Mouse (Mus musculus): ENCODE measurements around the gene Baz2a. TPM values are rescaled to one million over a fixed set of nuclear protein-coding genes. Genes with fewer than 3 reads are reported as not detected.
"Not testable (repeated sequence)": the region's sequence is repeated elsewhere in the genome, so short reads cannot be mapped to it uniquely, and the experiment has no call there.

Baz2a gene
- polyA plus RNA-seq, 1 experiment: 30.8 TPM

- 1% methylated on average over 5 of the region's 5 CpGs for WGBS
- no peaks in the 10 kb centered on the region for H3K27me3 ChIP-seq (ENCODE audit: control insufficient read depth, insufficient read depth, low read length)
- H3K4me3 ChIP-seq (ENCODE audit: low read depth, low read length): peak overlapping the region; percentile 60
- peak overlapping the region; percentile 48 for H3K27ac ChIP-seq (ENCODE audit: insufficient read depth, low read depth, low read length)
- H3K36me3 ChIP-seq (ENCODE audit: control insufficient read depth, insufficient read depth, low read length): no peaks in the 10 kb centered on the region
- H3K4me1 ChIP-seq (ENCODE audit: control insufficient read depth, insufficient read depth, insufficient read length, low read length): peaks cover 5% of the 10 kb centered on the region; the same call in 1 of the 2 replicates
- TF ChIP-seq CTCF (IDR thresholded peaks at IDR 0.05; ENCODE audit: extremely low read depth, insufficient read length, insufficient replicate concordance, low read depth, low read length): peak; percentile 56; the same call in 1 of the 2 replicates
- 0 out of 2 replicates have a peak, but pooled peaks have one; percentile 22 for TF ChIP-seq POLR2A (IDR thresholded peaks at IDR 0.05; ENCODE audit: low read depth, low read length)
These were observed 58.2 kb downstream of the Baz2a start for GRCm38 (mm10) chr10:128149592-128149991.

GRCm38 (mm10) chr10:128150941-128151340, 59.6 kb downstream of the Baz2a start:
- TF ChIP-seq CTCF (IDR thresholded peaks at IDR 0.05; ENCODE audit: extremely low read depth, insufficient read length, insufficient replicate concordance, low read depth, low read length): no peak
- TF ChIP-seq POLR2A (IDR thresholded peaks at IDR 0.05; ENCODE audit: low read depth, low read length): no peak
- Histone ChIP-seq H3K27ac (ENCODE audit: insufficient read depth, low read depth, low read length) (no peak overlapping the region), H3K36me3 (ENCODE audit: control insufficient read depth, insufficient read depth, low read length) (no peaks in the 10 kb centered on the region), H3K4me1 (ENCODE audit: control insufficient read depth, insufficient read depth, insufficient read length, low read length) (peaks cover 5% of the 10 kb centered on the region; the same call in 1 of the 2 replicates), H3K4me3 (ENCODE audit: low read depth, low read length) (no peak overlapping the region), H3K27me3 (ENCODE audit: control insufficient read depth, insufficient read depth, low read length) (no peaks in the 10 kb centered on the region)
- 73% methylated on average over 14 of the region's 14 CpGs for WGBS

GRCm38 (mm10) chr10:128153978-128154377, 62.6 kb downstream of the Baz2a start:
- TF ChIP-seq CTCF (IDR thresholded peaks at IDR 0.05; ENCODE audit: extremely low read depth, insufficient read length, insufficient replicate concordance, low read depth, low read length) (no peak), POLR2A (IDR thresholded peaks at IDR 0.05; ENCODE audit: low read depth, low read length) (no peak)
- H3K36me3 ChIP-seq (ENCODE audit: control insufficient read depth, insufficient read depth, low read length): no peaks in the 10 kb centered on the region
- no peak overlapping the region for H3K27ac ChIP-seq (ENCODE audit: insufficient read depth, low read depth, low read length)
- H3K27me3 ChIP-seq (ENCODE audit: control insufficient read depth, insufficient read depth, low read length): no peaks in the 10 kb centered on the region
- WGBS: 57% methylated on average over 3 of the region's 3 CpGs
- no peak overlapping the region for H3K4me3 ChIP-seq (ENCODE audit: low read depth, low read length)
- peaks cover 5% of the 10 kb centered on the region; the same call in 1 of the 2 replicates for H3K4me1 ChIP-seq (ENCODE audit: control insufficient read depth, insufficient read depth, insufficient read length, low read length)

DNA sequence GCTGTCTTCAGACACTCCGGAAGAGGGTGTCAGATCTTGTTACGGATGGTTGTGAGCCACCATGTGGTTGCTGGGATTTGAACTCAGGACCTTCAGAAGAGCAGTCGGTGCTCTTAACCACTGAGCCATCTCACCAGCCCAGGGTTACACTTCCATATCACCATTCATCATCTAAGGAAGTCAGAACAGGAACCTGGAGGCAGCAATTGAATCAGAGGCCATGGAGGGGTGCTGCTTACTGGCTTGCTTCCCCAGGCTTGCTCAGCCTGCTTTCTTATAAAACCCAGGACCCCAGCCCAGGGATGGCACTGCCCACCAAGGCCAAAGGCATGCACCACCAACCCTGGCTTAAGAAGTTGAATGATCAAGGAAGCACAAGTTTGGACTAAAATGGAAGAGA, 74.3 kb downstream of the Baz2a start:
- H3K27ac ChIP-seq (ENCODE audit: insufficient read depth, low read depth, low read length); H3K27me3 ChIP-seq (ENCODE audit: control insufficient read depth, insufficient read depth, low read length); H3K4me1 ChIP-seq (ENCODE audit: control insufficient read depth, insufficient read depth, insufficient read length, low read length); H3K36me3 ChIP-seq (ENCODE audit: control insufficient read depth, insufficient read depth, low read length); H3K4me3 ChIP-seq (ENCODE audit: low read depth, low read length): not testable (repeated sequence)
- 77% methylated on average over 3 of the region's 3 CpGs for WGBS

DNA sequence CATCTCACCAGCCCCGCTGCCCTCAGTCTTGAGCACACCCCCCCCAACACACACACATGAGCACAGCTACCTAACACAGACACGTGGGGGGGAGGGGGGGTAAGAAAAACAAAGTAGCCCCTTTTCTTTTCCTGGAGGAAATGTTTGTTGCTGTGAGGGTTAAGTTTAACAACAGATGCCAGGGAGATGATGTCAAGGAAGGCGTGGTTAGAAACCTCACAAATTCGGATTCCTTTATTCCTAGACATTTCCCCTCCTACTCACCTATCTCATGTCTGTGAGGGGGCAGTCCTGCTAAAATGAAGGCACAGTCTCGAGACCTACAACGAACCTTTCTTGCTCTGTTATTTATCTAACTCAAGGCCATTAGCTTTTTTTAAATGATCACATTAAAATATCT, 75.7 kb downstream of the Baz2a start:
- Histone ChIP-seq H3K27me3 (ENCODE audit: control insufficient read depth, insufficient read depth, low read length) (no peaks in the 10 kb centered on the region), H3K27ac (ENCODE audit: insufficient read depth, low read depth, low read length) (no peak overlapping the region), H3K4me3 (ENCODE audit: low read depth, low read length) (no peak overlapping the region), H3K4me1 (ENCODE audit: control insufficient read depth, insufficient read depth, insufficient read length, low read length) (no peaks in the 10 kb centered on the region), H3K36me3 (ENCODE audit: control insufficient read depth, insufficient read depth, low read length) (no peaks in the 10 kb centered on the region; the same call in 1 of the 2 replicates)
- 46% methylated on average over 6 of the region's 6 CpGs for WGBS
- TF ChIP-seq POLR2A (IDR thresholded peaks at IDR 0.05; ENCODE audit: low read depth, low read length): no peak
- TF ChIP-seq CTCF (IDR thresholded peaks at IDR 0.05; ENCODE audit: extremely low read depth, insufficient read length, insufficient replicate concordance, low read depth, low read length): no peak

GRCm38 (mm10) chr10:128171348-128171747, 80.0 kb downstream of the Baz2a start:
- not testable (repeated sequence) for H3K27ac ChIP-seq (ENCODE audit: insufficient read depth, low read depth, low read length); H3K4me3 ChIP-seq (ENCODE audit: low read depth, low read length); H3K36me3 ChIP-seq (ENCODE audit: control insufficient read depth, insufficient read depth, low read length); H3K27me3 ChIP-seq (ENCODE audit: control insufficient read depth, insufficient read depth, low read length); H3K4me1 ChIP-seq (ENCODE audit: control insufficient read depth, insufficient read depth, insufficient read length, low read length)
- whole genome bisulfite sequencing: 96% methylated on average over 9 of the region's 10 CpGs

- TF ChIP-seq POLR2A (IDR thresholded peaks at IDR 0.05; ENCODE audit: low read depth, low read length) (no peak), CTCF (IDR thresholded peaks at IDR 0.05; ENCODE audit: extremely low read depth, insufficient read length, insufficient replicate concordance, low read depth, low read length) (no peak)
- 0 out of 2 replicates have a peak overlapping the region, but pooled peaks have one; percentile 57 for H3K27ac ChIP-seq (ENCODE audit: insufficient read depth, low read depth, low read length)
- no peaks in the 10 kb centered on the region for H3K27me3 ChIP-seq (ENCODE audit: control insufficient read depth, insufficient read depth, low read length)
- no peaks in the 10 kb centered on the region for H3K36me3 ChIP-seq (ENCODE audit: control insufficient read depth, insufficient read depth, low read length)
- peak overlapping the region; percentile 84; the same call in 1 of the 2 replicates for H3K4me3 ChIP-seq (ENCODE audit: low read depth, low read length)
- 8% methylated on average over 3 of the region's 3 CpGs for WGBS
- peaks cover 3% of the 10 kb centered on the region; the same call in 1 of the 2 replicates for H3K4me1 ChIP-seq (ENCODE audit: control insufficient read depth, insufficient read depth, insufficient read length, low read length)
These were observed 83.9 kb downstream of the Baz2a start for GRCm38 (mm10) chr10:128175302-128175701.

Measured in small intestine, adult 2 months (tissue).